Mouse (Mus musculus) layer of hippocampus, postnatal 14 days (tissue): ENCODE measurements around the gene Ramp2. TPM values are rescaled to one million over a fixed set of nuclear protein-coding genes. Genes with fewer than 3 reads are reported as not detected.

Source experiments
- DNase-seq, 2 experiments: peaks; one replicate each; pipeline ENCODE4 v3.0.0; 2021 to 2022; ENCODE audit warnings: low spot score in 2 of 2, mixed read lengths in 1 of 2
- total RNA-seq, 2 experiments: library from RNA; stranded (reverse); gene quantifications; 2 replicates each; pipeline ENCODE4 v1.2.3; 2021

The Ramp2 gene
- total RNA-seq, 2 experiments from 2014 or later = 74.0 to 75.7 TPM

DNA sequence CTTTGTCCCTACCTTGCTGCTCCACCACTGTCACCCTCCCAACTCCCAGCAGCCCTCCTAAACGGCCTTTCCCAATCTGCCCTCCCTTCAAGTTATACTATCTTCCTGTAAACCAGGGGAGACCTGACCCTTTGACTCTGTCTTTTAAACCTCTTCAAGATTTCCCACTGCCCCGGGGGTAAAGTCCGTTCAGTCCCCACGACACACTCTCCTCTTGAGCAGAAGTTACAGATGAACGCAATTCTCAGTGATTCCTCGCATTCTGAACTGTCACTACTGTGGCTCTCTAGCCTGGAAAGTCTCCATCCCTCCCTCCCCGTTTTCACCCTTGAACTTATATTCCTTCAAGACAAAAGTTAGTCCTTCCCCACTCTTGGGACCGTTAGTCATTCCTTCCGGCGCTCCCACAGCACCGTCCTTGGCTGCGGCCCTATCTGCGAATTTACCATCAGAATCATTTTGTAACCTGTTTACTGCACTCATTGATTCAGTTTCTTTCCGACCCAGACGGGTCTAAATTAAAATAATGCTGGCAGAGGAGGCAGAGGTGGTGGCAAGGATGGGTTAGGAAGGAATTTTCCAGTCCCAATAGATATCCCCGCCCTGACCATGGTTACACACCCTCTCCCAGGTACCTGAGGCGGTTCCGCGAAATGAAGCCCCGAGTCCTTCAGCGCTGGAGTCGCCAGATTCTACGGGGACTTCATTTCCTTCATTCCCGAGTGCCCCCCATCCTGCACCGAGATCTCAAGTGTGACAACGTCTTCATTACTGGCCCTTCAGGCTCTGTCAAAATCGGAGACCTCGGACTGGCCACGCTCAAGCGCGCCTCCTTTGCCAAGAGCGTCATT, 17.5 kb downstream of the Ramp2 start:
- no peak for DNase-seq

DNA sequence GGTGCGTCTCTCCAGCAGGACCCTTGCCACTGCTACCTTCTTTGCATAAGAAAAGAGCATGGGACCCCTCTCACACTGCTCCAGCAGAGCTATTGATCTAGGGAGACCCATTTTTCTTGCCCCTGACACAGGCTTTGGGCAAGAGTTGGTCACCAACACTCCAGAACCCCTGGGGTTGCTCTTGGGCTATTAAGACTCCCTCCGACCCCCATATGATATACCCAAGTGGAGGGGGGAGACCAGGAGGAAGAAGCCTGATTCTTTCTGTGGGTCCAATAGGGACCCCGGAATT, 18.1 kb downstream of the Ramp2 start:
- no peak for DNase-seq

DNA sequence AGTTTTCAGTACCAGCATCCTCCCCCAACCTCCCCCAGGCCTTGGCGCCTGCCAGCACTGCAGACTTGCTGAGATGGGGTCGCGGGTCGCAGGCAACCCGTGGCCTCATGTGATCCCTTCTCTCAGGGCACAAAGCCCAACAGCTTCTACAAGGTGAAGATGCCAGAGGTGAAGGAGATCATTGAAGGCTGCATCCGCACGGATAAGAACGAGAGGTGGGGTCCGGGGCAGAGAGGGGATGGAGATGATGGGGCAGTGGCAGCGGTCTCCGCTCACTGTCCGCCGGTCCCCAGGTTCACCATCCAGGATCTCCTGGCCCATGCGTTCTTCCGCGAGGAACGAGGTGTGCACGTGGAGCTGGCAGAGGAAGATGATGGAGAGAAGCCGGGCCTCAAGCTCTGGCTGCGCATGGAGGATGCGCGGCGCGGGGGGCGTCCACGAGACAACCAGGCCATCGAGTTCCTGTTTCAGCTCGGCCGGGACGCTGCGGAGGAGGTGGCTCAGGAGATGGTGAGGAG, 19.2 kb downstream of the Ramp2 start:
- DNase-seq = no peak

DNA sequence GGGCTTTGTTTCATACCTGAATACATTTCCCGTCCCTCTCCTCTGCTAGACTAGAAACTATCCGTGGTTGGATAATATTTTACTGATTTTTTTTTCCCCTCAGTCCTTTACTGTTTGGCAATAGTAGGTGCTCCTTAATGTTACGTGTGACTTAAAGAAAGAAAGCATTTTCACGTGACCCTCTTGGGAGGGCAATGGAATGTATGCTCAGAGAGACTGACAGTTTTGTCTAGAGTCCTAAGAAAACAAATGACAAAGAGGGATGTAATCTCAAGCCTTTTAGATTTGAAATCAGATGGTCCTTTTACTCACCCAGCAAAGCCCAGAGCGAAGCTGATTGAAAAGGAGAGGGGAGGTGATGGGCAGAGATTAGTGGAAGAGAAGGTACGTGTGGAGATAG, 20.1 kb downstream of the Ramp2 start:
- no peak for DNase-seq

DNA sequence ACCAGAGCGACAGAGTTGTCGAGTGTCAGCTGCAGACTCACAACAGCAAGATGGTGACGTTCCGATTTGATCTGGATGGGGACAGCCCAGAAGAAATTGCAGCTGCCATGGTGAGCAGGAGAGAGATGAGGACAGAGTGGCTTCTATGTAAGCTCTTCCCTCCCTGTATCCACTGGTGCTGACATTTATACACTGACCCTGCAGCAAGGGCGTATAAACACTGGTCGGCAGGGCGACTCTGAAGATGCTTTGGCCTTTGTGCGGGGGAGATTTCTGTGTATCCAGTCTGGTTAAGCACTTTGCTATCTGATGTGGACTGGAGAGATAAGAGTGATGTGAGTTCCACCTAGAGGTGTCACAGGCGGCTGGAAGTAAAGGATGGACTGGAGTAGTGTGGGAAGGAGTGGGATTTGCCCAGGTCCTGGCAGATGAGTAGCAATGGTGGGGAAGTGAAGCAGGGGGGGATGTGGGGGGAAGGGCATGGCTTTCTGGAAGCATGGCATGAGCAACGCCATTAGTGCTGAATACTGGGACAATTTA, 23.8 kb downstream of the Ramp2 start:
- no peak for DNase-seq

DNA sequence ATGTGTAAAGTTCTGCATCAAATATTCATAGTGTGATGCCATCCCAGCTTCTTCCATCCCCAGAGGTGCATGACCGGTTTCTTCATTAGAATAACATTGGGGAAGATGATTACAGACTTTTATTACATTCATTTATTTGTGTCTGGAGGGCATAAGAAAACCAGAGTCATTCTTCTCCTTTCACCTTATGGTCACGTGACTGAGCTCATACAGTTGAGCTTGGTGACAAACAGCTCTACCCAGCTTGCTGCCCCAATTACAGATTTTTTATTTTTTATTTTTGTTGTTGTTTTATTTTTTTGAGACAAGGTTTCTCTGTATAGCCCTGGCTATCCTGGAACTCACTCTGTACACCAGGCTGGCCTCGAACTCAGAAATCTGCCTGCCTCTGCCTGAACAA, 26.6 kb downstream of the Ramp2 start:
- no peak for DNase-seq

DNA sequence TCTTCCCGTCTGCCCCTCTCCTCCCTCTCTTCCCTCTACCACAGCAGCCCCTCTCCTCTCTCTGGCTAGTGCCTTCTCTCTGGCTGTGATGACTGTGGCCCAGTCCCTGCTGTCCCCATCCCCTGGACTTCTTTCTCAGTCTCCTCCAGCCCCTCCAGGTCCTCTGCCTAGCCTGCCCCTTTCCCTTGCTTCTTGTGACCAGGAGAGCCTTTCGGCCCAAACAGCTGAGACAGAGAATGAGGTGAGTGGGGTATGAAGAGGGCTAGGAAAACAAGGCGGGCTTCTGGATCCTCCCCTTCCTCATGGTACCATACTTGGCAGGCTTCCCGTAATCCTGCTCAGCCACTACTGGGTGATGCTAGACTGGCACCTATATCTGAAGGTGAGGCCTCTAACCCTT, 29.5 kb downstream of the Ramp2 start:
- no peak for DNase-seq

DNA sequence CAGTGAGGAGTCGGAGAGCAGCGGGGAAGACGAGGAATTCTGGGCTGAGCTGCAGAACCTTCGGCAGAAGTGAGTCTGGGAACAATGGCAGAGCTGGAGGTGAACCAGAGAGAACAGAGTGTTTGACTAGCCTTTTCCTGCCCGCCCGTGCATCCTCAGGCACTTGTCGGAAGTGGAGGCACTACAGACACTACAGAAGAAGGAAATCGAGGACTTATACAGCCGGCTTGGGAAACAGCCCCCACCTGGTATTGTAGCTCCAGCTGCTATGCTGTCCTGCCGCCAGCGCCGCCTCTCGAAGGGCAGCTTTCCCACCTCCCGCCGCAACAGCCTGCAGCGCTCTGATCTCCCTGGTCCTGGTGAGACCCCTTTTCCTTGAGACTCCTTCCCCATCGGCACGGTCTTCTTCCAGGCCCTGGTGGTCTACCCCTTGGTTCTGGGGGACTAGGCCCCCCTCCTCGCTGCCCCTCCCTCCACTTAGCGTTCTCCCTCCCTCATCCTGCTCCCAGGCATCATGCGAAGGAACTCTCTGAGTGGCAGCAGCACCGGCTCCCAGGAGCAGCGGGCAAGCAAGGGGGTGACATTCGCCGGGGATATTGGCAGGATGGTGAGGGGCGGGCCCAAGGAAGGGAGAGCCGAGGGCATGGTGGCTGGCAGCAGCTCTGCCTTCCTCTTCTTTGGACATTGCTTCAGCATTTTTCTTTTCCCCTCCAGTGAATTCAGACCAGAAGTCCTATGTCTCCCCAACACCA, 30.7 kb downstream of the Ramp2 start:
- no peak for DNase-seq

DNA sequence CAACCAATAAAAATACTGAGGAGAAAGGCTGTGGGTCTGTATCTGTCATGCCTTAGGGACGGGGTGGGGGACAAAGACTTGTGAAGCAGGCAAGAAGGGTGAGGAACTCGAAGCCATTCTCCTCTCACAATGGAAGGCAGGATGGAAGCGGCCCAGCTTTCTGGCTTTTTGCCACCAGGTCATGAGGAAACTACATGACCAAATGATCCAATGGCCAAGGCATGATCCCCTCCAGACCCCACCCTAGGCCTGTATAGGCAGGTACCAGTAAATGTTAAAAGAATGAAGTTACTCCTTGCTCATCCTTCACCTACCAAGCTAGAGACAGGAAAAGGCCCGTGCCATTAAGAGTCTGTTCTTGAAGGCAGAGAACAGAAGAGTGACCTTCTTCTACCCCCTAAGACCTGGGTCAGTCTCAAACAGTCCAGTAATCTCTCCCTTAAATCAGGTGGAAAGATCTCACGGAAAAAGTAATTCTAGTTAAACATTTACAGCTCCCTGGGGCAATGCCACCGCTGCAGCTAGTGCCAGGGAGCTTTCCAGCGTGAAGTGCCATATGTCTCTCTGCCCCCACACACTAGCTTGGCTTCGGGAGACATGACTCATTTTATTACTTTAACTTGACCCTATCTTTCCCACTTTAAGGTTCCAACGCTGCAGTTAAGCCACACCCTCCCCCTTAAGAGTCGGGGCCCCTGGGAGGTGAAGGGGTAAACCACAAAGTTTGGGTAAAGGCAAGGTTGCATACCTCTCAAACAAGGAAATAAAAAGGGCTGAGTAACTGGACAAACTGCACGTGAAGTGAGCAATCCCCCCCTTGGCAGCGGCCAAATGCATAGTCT, 31.8 kb downstream of the Ramp2 start:
- DNase-seq = peak in 1 of 2 experiments; percentile 34

DNA sequence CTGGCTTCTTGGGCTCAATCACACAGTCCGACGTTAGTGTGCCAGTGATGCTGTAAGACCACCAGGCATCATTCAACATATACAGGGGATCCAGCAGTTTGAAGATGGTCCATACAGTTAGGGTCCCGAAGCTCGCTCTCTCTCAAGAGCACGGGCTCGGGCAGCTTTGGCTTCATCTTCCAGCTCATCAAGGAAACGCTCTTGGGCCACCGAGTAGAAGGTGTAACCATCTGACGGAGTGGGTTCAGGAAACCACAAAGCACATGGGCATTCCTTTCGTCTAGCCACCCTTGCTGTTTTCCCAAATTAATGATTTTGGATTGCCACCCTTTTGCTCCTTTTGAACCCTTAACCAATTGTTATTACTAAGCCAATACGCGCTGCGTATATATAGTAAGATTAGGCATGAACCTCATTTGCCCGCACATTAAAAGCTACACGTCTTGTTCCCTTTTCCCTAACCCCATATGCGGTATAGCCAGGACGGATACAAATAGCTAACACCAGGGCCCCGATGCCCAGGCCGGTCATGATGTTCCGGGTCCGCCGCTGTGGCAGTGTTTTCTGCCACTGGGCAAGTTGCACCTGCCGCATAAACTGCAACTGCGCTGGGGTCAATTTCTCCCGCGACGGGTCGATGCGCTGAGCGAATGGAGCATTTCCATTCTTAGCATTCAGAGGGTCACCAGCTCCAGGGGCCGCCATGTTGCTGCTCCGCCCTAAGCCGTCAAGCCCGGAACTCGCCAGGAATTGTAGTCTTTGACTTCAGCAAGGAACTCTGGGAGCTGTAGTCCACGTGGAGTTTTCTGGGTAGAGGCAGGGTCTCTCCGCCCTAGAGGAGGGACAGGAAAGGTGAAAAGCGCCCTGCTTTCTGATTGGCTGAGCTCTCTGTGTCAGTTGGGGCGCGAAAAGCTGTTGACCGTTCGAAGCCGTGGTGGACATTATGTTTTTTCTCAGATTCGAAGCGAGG, 32.7 kb downstream of the Ramp2 start, which contains the start of the genes Cntd1 and Coa3:
Gene Cntd1, plus strand, starts transcription at position 790 of the 970 bp plus-strand sequence.
Gene Coa3, minus strand, starts transcription at position 892 of the 970 bp plus-strand sequence.
- DNase-seq = peak; percentile 84 to 91

DNA sequence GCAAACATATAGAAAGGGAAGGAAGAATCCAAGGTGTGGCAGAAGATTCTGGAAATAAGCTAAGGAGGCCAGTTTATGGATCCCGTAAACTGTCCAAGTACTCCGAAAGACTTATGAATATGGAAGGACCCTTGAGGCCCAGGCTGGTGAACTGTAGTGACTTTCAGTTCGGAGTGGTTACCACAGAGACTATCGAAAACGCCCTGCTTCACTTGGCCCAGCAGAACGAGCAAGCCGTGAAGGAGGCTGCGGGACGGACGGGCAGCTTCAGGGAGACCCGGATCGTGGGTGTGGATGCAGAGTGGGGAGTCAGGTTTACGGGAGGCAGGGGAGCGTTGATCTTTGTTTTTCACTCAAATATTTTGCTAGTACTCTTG, 33.4 kb downstream of the Ramp2 start:
- no peak for DNase-seq

DNA sequence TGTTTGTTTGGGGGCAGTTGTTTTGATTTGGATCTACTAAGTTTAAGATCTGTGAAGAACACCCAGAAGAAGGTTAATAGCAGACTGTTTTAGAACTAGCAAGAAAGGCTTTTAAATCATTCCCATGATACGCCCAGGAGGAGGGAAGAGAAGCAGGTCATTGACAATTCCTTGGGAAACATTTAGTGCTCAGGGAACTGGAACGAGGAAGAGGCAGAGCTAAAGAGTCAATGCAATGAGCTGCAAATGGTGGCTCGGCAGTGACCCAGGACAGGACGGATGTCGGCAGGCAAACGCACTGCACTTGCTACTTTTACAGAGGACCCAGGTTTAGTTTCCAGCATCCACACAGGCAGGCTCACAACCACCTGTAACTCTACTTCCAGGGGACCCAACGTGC, 35.0 kb downstream of the Ramp2 start:
- DNase-seq = no peak

DNA sequence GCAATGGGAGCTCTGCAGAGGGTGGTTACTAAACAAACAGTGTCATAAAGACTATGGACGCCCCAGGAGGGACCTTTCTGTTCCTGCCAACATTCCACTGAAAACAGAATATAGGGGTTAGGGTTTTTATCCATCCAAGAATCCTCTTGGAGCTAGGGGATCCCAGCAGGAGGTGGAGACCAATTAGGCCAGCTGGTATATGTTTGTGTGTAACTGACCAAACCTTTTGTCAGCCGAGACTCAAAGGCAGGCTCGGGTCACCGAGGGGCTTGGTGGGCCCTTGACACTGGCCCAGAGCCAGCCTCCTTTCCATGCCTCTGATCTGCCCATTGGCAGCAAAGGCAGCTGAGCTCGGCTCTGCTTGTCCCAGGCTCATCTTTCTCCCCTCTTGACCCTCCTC, 37.1 kb downstream of the Ramp2 start:
- no peak for DNase-seq

DNA sequence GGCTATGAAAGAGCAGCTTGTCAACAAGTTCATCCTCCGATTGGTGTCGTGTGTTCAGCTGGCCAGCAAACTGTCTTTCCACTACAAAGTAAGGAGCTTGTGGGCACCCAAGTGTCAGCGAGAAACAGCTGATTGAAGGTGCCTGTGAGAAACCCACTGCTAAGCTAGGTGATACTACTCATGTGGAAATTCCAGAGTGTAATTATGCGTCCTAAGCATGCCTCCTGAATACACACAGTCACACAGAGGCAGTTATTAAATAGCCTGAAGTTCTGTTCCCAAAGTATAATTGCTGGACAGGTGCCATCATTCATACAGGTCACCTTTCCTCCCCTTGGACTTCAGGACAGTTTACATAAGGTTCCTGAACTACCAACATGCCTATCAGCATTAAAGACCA, 38.0 kb downstream of the Ramp2 start:
- no peak for DNase-seq

DNA sequence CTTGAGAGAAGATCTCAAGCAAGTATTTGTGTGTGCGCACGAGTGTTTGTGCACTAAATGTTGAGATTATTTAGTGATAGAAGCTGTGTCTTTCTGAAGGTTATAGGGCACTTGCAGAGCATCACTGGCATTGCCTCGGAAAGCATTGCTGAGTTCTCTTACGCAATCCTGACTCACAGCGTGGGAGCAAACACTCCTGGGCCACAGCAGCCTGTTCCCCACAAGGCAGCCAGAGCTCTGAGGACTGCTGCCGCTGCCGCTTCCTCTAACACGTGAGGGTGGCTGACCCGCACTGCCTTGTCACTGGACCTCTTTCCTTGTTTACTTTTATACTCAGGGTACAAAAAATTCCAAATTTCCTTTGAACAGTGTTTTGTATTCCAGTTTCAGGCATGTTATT, 41.5 kb downstream of the Ramp2 start:
- no peak for DNase-seq

DNA sequence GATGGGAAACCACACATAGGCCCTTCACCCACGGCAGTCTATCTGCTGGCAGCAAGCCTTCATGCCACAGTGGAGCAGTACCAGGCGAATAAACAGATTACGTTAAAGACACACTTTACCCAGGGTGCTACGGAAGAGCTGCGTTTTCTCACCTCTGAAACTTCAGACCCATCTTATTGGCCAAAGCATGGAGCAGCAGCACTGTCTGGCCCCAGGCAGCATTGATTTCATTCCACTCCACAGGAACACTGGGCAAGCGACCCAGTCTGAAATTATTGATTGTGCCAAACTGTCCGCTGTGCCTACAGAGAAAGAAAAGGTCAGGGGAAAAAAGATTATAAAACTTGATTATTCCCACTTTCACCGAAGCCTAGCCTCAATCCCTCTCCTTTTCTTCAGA, 45.4 kb downstream of the Ramp2 start:
- no peak for DNase-seq

DNA sequence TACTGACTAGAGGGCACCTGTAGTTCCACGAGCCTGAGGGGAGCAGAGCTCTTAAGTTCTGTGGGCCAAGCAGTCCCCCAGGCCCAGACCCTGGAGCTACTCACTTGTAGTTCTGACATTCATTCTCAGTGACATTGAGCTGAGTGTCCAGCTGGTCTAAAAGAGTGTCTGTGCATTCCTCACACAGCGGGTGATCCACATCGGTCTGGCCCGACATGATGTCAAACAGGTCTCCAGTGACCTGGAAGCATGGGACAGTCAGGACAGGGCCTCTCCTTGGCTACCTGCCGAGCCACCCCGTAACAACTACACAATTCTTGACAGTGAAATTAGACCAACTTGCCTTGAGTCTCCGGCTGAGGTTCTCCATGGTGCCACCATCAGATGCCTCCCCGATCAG, 49.4 kb downstream of the Ramp2 start:
- DNase-seq = no peak

DNA sequence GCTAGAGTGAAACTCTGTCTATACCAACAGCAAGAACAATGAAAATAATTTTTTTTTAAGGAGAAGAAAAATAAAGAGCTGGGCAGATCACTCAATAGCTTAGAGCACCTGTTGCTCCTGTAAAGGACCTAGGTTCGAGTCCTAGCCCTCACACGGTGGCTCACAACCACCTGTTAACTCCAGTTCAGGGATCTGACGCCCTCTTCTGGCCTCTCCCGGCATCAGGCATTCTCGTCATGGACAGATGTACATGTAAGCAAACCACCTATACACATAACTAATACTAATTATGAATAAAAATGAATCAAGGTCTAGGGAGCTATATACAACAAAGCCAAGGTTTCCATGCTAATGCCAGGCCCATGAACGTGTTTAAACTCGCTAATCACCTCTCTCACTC, 55.1 kb downstream of the Ramp2 start:
- no peak for DNase-seq

DNA sequence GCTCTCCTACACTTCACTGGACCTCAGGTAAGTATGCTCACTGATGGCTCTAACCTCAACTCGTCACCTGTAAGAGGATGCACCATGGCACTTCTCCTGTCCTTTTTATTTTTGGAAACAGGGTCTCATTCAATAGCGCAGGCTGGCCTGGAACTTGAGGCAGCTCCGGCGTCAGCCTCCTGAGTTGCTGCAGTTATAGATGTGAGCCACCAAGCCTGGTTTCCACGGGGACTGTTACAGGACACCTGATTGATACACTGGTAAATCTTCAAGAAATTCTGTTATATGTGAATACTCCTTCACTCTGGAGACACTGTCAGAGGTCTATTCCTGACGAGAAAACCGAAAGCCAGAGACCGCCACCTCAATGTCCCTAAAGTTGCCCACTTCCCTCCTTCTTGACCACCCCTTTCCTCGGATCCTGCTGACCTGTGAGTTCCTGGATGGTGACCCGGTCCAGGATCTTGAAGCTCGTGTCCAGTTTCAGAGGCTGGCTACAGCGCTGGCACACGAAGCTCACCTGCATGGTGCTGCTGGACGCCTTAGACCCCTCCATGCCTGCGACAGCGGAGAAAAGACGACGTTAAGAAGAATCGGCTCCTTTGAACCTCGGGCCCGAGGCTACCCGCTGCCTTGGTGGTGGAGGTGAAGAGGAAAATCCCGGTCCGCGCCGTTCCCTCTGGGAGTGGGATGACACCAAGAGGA, 55.6 kb downstream of the Ramp2 start:
- no peak for DNase-seq
